Mouse (Mus musculus): Measurements from ENCODE around the gene Bpifa5. TPM values are rescaled to one million over a fixed set of nuclear protein-coding genes. Genes with fewer than 3 reads are reported as not detected.
"Not testable (repeated sequence)": the region's sequence is repeated elsewhere in the genome, so short reads cannot be mapped to it uniquely, and the experiment has no call there.

The Bpifa5 gene
- polyA plus RNA-seq (2015; fragmentation: Nextera tagmentation; extraction: Ambion mirVana): not detected in 2 replicates

DNA sequence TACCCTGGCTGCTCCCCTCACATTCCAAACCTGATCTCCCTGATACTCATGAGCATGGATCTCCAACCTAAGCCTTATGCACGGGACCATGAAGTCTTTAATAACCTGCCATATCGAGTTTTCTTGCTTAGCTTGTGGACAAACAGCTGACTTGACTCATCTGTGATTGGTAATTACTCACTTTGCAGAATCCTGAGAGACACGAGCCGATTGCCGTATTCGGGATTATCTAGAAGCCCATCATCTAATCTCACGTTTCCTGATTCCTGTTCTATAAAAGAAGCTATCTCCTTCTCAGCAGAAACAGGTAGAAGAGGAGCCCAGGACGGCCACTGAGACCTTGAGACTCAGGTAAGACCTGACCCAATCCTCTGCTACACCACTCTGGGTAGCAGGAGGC, at the start of gene Bpifa5:
TSS of gene Bpifa5 (plus strand) at position 301 of the 400 bp plus-strand sequence.
- no peaks in the 10 kb centered on the region for H3K4me1 ChIP-seq
- ATAC-seq (ENCODE audit: insufficient read depth, low FRiP score, low read depth): no peak
- no peak within 1 kb of the TSS for H3K4me3 ChIP-seq (replicated peaks)
- H3K27me3 ChIP-seq (replicated peaks): no peaks in the 10 kb centered on the region
- 77% methylated on average over 8 of the region's 8 CpGs for WGBS
- no peaks in the 10 kb centered on the region for H3K9me3 ChIP-seq
- H3K4me2 ChIP-seq: no peak within 1 kb of the TSS
- no peak within 1 kb of the TSS for H3K27ac ChIP-seq
- no peak within 1 kb of the TSS for H3K9ac ChIP-seq
- H3K36me3 ChIP-seq: no peaks in the 10 kb centered on the region

DNA sequence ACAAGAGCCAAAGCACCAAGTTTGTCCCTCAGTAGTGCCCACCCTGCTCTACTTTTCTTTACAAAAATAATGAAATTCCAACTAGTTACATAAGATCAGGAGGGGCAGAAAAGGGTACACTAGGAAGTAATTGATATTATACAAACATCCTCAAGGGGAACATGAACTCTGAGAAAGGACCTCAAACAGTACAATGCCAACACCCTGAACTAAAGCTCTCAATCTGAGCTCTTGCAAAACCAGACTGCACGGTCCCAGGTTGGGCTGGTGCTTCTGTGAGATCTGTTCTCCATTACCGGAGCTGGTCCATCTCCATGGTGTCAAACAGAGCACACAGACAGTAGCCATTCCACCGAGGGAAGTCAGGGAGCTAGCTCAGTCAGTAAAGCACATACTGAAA, 45.0 kb upstream of the Bpifa5 start:
- ATAC-seq (ENCODE audit: insufficient read depth, low FRiP score, low read depth): no peak
- no peak overlapping the region for H3K4me2 ChIP-seq
- no peak overlapping the region for H3K9ac ChIP-seq
- H3K36me3 ChIP-seq: no peaks in the 10 kb centered on the region
- no peak overlapping the region for H3K4me3 ChIP-seq (replicated peaks)
- no peak overlapping the region for H3K27ac ChIP-seq
- no peaks in the 10 kb centered on the region for H3K27me3 ChIP-seq (replicated peaks)
- no peaks in the 10 kb centered on the region for H3K9me3 ChIP-seq
- no peaks in the 10 kb centered on the region for H3K4me1 ChIP-seq
- WGBS: 79% methylated on average over 3 of the region's 3 CpGs

DNA sequence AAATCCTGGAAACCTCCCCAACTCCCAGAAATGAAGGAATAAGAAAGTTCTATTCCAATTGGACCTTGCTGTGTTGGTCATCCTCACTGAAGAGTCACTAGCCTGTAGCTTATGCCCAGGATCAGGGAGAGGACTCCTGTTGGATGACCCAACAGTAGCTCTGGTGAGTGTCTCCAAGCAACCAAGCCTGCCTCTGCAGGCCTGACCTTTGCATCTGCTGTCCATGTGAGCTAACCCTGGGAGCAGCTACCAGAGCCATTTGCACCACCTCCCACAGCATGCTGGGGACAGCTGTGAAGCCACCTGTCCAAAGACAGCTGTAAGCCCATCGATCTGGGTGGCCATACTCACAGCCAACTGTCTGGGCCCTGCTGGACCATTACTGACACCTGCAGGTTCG, 32.3 kb upstream of the Bpifa5 start, which contains the start of gene Bpifa3:
TSS of gene Bpifa3 (plus strand) at position 217 of the 400 bp plus-strand sequence.
- H3K9ac ChIP-seq: no peak within 1 kb of the TSS
- WGBS: 63% methylated on average over 2 of the region's 2 CpGs
- H3K27ac ChIP-seq: no peak within 1 kb of the TSS
- no peak for ATAC-seq (ENCODE audit: insufficient read depth, low FRiP score, low read depth)
- H3K9me3 ChIP-seq: no peaks in the 10 kb centered on the region
- H3K27me3 ChIP-seq (replicated peaks): no peaks in the 10 kb centered on the region
- no peak within 1 kb of the TSS for H3K4me3 ChIP-seq (replicated peaks)
- no peaks in the 10 kb centered on the region for H3K4me1 ChIP-seq
- no peaks in the 10 kb centered on the region for H3K36me3 ChIP-seq
- H3K4me2 ChIP-seq: no peak within 1 kb of the TSS

DNA sequence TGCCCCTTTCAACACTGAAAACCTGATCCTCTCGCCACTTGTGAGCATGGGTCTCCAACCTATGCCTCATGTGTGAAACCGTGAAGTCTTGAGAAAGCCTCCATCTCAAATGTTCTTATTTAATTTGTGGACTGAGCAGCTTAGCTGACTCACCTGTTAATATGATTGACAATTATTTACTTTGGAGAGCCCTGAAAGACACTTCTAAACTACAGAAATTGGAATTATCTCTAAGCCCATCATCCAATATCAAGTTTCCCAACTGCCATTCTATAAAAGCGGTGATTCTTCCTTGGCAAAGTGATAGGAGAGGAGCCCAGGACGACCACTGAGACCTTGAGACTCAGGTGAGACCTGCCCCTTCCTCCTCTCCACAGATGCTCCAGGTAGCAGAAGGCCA, 19.8 kb upstream of the Bpifa5 start, which contains the start of gene Bpifa1:
TSS of gene Bpifa1 (plus strand) at position 301 of the 400 bp plus-strand sequence.
- H3K27ac ChIP-seq: no peak within 1 kb of the TSS
- no peaks in the 10 kb centered on the region for H3K27me3 ChIP-seq (replicated peaks)
- H3K9ac ChIP-seq: no peak within 1 kb of the TSS
- H3K36me3 ChIP-seq: no peaks in the 10 kb centered on the region
- no peaks in the 10 kb centered on the region for H3K4me1 ChIP-seq
- H3K4me3 ChIP-seq (replicated peaks): no peak within 1 kb of the TSS
- WGBS: 71% methylated on average over 4 of the region's 4 CpGs
- no peak within 1 kb of the TSS for H3K4me2 ChIP-seq
- ATAC-seq (ENCODE audit: insufficient read depth, low FRiP score, low read depth): no peak
- H3K9me3 ChIP-seq: no peaks in the 10 kb centered on the region

DNA sequence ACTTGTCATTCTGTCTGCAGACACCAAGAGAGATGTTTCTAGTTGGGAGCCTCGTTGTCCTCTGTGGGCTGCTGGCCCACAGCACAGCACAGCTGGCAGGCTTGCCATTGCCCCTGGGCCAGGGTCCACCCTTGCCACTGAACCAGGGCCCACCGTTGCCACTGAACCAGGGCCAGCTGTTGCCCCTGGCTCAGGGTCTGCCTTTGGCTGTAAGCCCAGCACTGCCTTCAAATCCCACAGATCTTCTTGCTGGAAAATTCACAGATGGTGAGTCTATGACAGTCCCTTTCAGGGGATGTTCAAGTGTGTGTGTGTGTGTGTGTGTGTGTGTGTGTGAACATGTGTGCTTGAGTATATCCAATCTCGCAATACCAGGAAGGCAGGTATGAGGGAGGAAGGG, 18.7 kb upstream of the Bpifa5 start:
- Histone ChIP-seq H3K9me3 (no peaks in the 10 kb centered on the region), H3K9ac (no peak overlapping the region), H3K27me3 (replicated peaks) (no peaks in the 10 kb centered on the region), H3K27ac (no peak overlapping the region), H3K4me3 (replicated peaks) (no peak overlapping the region), H3K36me3 (no peaks in the 10 kb centered on the region), H3K4me1 (no peaks in the 10 kb centered on the region), H3K4me2 (no peak overlapping the region)
- 59% methylated on average over 3 of the region's 3 CpGs for WGBS
- ATAC-seq (ENCODE audit: insufficient read depth, low FRiP score, low read depth): no peak

DNA sequence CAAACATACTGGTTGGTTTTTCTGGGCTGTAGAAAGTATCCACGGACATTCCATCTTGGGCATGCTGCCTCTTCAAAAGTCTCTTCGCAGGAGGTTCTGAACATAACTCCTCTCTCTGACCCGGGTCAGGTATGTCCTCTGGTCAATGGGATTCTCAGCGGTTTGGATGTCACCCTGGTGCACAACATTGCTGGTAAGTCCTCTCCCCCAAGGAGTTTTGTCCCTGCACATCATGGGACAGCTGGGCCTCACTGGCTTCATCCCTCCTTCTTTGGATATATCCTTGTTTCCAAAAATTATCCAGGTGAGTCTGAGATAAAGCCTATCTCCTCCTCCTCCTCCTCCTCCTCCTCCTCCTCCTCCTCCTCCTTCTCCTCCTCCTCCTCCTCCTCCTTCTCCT, 14.9 kb upstream of the Bpifa5 start:
- Histone ChIP-seq H3K27ac (no peak overlapping the region), H3K27me3 (replicated peaks) (no peaks in the 10 kb centered on the region), H3K36me3 (no peaks in the 10 kb centered on the region), H3K4me1 (no peaks in the 10 kb centered on the region), H3K4me3 (replicated peaks) (no peak overlapping the region), H3K4me2 (no peak overlapping the region), H3K9me3 (no peaks in the 10 kb centered on the region), H3K9ac (no peak overlapping the region)
- WGBS: 79% methylated on average over 4 of the region's 4 CpGs
- no peak for ATAC-seq (ENCODE audit: insufficient read depth, low FRiP score, low read depth)

DNA sequence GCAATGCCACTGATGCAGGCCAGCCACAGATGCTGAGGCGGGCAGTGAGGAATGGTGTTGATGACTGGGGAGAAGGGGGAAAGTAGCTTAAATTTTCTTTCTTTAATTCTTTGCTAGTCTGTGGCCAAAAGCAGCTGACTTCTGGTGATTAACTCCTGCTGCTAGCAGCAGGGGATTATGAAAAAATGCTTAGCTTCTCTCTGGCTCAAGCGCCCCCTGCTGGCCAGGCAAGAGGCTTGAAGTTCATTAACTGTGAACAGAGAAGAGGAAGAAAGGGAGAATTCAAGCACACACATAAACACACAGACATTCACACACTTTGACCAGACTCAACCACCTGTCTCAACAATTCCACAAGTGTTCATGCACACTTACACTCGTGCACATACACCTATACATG, 4.0 kb upstream of the Bpifa5 start:
- Histone ChIP-seq H3K4me3 (replicated peaks) (no peak overlapping the region), H3K36me3 (no peaks in the 10 kb centered on the region), H3K4me1 (no peaks in the 10 kb centered on the region), H3K4me2 (no peak overlapping the region), H3K27me3 (replicated peaks) (no peaks in the 10 kb centered on the region), H3K27ac (no peak overlapping the region), H3K9ac (no peak overlapping the region), H3K9me3 (no peaks in the 10 kb centered on the region)
- WGBS: 33% methylated on average over 3 of the region's 3 CpGs
- no peak for ATAC-seq (ENCODE audit: insufficient read depth, low FRiP score, low read depth)

DNA sequence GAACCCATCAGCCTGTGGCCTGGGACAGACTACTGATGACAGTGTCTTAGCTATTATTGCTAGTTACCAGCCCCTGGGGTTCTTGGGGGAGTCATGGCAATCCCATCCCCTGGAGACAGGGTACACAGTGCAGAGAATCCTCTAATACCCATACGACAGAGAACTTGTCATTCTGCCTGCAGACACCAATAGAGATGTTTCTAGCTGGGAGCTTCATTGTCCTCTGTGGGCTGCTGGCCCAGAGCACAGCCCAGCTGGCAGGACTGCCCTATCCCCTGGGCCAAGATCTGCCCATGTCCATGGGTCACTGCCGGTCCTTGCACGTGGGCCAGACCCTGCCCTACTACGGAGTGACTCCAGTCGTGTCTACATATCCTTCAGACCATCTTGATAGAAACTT, 899 bp downstream of the Bpifa5 start:
- no peak for ATAC-seq (ENCODE audit: insufficient read depth, low FRiP score, low read depth)
- Histone ChIP-seq H3K9ac (no peak overlapping the region), H3K4me2 (no peak overlapping the region), H3K27ac (no peak overlapping the region), H3K4me1 (no peaks in the 10 kb centered on the region), H3K9me3 (no peaks in the 10 kb centered on the region), H3K27me3 (replicated peaks) (no peaks in the 10 kb centered on the region), H3K36me3 (no peaks in the 10 kb centered on the region), H3K4me3 (replicated peaks) (no peak overlapping the region)
- 86% methylated on average over 5 of the region's 5 CpGs for WGBS

DNA sequence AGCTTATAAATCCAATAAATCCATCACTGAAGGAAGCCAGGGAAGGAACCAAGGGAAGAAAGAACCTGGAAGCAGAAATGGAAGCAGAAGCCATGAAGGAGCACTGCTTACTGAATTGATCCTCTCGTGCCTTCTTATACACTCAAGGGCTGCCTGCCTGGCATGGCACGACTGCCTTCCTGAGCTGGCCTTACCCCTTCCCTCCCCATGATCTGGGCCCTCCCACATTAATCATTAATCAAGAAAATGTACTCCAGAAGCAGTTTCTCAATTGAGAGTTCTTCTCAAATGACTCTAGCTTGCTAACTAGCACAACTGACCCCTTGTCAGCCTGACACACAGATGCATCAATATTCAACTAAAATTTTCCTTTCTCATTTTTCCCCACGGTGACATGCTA, 6.8 kb downstream of the Bpifa5 start:
- Histone ChIP-seq H3K9me3 (no peaks in the 10 kb centered on the region), H3K4me1 (no peaks in the 10 kb centered on the region), H3K4me3 (replicated peaks) (no peak overlapping the region), H3K27me3 (replicated peaks) (no peaks in the 10 kb centered on the region), H3K27ac (no peak overlapping the region), H3K4me2 (no peak overlapping the region), H3K36me3 (no peaks in the 10 kb centered on the region), H3K9ac (no peak overlapping the region)
- peak; percentile 53; the same call in 1 of the 2 replicates for ATAC-seq (ENCODE audit: insufficient read depth, low FRiP score, low read depth)
- 58% methylated on average over 3 of the region's 3 CpGs for WGBS

DNA sequence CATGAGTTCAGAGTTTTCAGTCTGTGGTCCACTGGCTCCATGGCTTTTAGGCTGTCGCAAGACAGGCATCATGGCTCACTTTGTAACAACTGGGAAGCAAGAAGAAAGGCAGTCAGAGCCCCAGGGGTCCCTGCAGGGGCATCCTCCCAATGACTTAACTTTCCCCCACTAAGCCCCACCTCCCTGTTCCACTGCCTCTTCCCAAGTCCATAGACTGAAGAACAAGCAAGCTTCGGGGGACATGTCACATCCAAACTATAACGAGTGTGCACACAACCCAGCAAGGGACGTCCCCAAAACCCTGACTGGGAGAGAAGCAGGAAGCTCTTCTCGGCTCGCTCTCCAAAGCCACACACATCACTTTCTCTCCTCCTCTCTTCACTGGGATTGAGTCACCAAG, 9.2 kb downstream of the Bpifa5 start:
- ATAC-seq (ENCODE audit: insufficient read depth, low FRiP score, low read depth): no peak

DNA sequence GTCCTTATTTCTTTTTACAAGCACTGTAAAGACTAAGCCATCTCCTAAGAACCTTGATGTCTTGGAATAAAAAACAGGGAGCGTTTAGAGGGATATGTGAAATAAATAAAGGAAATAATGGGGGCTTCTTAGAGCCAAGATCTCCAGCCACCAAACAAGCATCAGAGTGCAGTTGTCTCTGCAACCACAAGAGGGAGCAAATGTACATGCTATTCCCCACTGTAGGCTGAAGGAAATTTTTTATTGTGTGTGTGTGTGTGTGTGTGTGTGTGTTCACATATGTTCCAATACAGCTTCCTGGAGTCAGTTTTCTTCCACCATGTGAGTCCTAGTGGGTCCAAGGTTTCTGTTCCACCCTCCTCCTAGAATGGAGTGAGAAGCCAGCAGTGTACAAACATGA, 10.9 kb downstream of the Bpifa5 start:
- Histone ChIP-seq H3K9ac (no peak overlapping the region), H3K4me3 (replicated peaks) (no peak overlapping the region), H3K27ac (no peak overlapping the region), H3K36me3 (no peaks in the 10 kb centered on the region), H3K4me2 (no peak overlapping the region), H3K9me3 (no peaks in the 10 kb centered on the region), H3K27me3 (replicated peaks) (no peaks in the 10 kb centered on the region), H3K4me1 (no peaks in the 10 kb centered on the region)
- 35% methylated on average over 1 of the region's 1 CpGs for WGBS
- ATAC-seq (ENCODE audit: insufficient read depth, low FRiP score, low read depth): no peak

More for the DNA sequence above, 9.2 kb downstream of the Bpifa5 start:
- Histone ChIP-seq H3K9me3 (no peaks in the 10 kb centered on the region), H3K36me3 (no peaks in the 10 kb centered on the region), H3K4me1 (no peaks in the 10 kb centered on the region), H3K27ac (no peak overlapping the region), H3K9ac (no peak overlapping the region), H3K4me3 (replicated peaks) (no peak overlapping the region), H3K27me3 (replicated peaks) (no peaks in the 10 kb centered on the region), H3K4me2 (no peak overlapping the region)
- 64% methylated on average over 6 of the region's 6 CpGs for WGBS

DNA sequence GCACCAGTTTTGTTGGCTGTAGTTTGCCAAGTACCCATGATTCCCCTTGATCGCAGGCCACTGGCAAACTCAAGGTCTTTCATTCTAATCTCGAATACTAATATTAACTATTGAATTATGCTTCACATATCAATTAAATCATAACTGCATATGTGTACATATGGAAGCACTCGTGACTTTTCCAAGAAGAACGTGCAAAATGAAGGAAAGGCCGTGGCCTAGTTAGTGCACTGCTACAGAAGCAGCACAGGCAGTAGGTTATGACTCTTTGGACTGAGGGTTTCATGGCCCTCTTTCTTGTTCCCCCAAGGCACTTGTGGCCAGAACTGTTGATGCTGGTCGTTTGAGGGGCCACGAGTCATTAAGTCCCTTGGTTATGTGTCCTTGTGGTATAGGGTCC, 19.5 kb downstream of the Bpifa5 start:
- not testable (repeated sequence) for ATAC-seq (ENCODE audit: insufficient read depth, low FRiP score, low read depth); H3K36me3 ChIP-seq; H3K4me3 ChIP-seq (replicated peaks); H3K27me3 ChIP-seq (replicated peaks); H3K27ac ChIP-seq; H3K4me1 ChIP-seq; H3K9me3 ChIP-seq; H3K4me2 ChIP-seq; H3K9ac ChIP-seq
- 82% methylated on average over 7 of the region's 7 CpGs for WGBS

DNA sequence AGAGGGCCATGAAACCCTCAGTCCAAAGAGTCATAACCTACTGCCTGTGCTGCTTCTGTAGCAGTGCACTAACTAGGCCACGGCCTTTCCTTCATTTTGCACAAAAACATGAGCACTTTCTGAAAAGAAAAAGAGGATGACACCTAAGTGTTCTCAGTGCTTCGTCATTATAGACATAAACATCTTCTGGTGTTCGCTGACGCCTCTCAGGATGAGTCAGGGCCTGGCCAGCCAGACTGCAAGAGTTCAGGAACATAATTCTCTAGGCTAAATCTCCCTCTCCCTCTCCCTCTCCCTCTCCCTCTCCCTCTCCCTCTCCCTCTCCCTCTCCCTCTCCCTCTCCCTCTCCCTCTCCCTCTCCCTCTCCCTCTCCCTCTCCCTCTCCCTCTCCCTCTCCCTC, 20.7 kb downstream of the Bpifa5 start:
- H3K27me3 ChIP-seq (replicated peaks); H3K4me3 ChIP-seq (replicated peaks); H3K9me3 ChIP-seq; H3K36me3 ChIP-seq; H3K27ac ChIP-seq; H3K9ac ChIP-seq; H3K4me2 ChIP-seq; H3K4me1 ChIP-seq; ATAC-seq (ENCODE audit: insufficient read depth, low FRiP score, low read depth): not testable (repeated sequence)
- WGBS: 54% methylated on average over 4 of the region's 4 CpGs

All from stomach, embryonic 15.5 days (tissue).